Mouse (Mus musculus) limb, embryonic 14.5 days (tissue): ENCODE results near the gene St3gal3. TPM values are rescaled to one million over a fixed set of nuclear protein-coding genes. Genes with fewer than 3 reads are reported as not detected.

Source experiments
- ATAC-seq: fragments of 200-750 bp; cut with Nextera tagmentation; 2 replicates; pipeline ENCODE4 v1.8.0; 2017; ENCODE audit warnings: low read depth, moderate number of reproducible peaks, moderate TSS enrichment; ENCODE audit not compliant: low FRiP score
- DNase-seq: peaks from one replicate; pipeline ENCODE4 v3.0.0-alpha.2; 2015; ENCODE audit warnings: low spot score
- H3K27ac ChIP-seq: fragments of 300-500 bp; sonication (generic); replicated peaks from 2 replicates; pipeline ENCODE4 v1.5.1; 2014; ENCODE audit warnings: low read depth, mild to moderate bottlenecking, low read length, moderate library complexity, mixed read lengths
- H3K27me3 ChIP-seq: fragments of 300-500 bp; sonication (generic); 2 replicates; pipeline ENCODE4 v1.6.1; 2014; ENCODE audit warnings: low read length, mixed read lengths; ENCODE audit not compliant: control insufficient read depth, insufficient read depth
- H3K36me3 ChIP-seq: fragments of 300-500 bp; sonication (generic); 2 replicates; pipeline ENCODE4 v1.6.1; 2014; ENCODE audit warnings: mild to moderate bottlenecking, low read length, moderate library complexity, mixed read lengths; ENCODE audit not compliant: control insufficient read depth, insufficient read depth
- H3K4me1 ChIP-seq: fragments of 300-500 bp; sonication (generic); 2 replicates; pipeline ENCODE4 v1.6.1; 2014; ENCODE audit warnings: antibody characterized with exemption, low read length, mixed read lengths; ENCODE audit not compliant: control insufficient read depth, insufficient read depth
- H3K4me2 ChIP-seq: fragments of 300-500 bp; sonication (generic); replicated peaks from 2 replicates; pipeline ENCODE4 v1.6.1; 2014; ENCODE audit warnings: low read depth, mild to moderate bottlenecking, low read length, moderate library complexity; ENCODE audit not compliant: severe bottlenecking
- H3K4me3 ChIP-seq: fragments of 300-500 bp; sonication (generic); replicated peaks from 2 replicates; pipeline ENCODE4 v1.5.1; 2014; ENCODE audit warnings: low read length
- H3K9ac ChIP-seq: fragments of 300-500 bp; sonication (generic); 2 replicates; pipeline ENCODE4 v1.6.1; 2014; ENCODE audit warnings: mild to moderate bottlenecking, low read depth, low read length, moderate library complexity; ENCODE audit not compliant: severe bottlenecking
- H3K9me3 ChIP-seq: fragments of 300-500 bp; sonication (generic); 2 replicates; pipeline ENCODE4 v1.6.1; 2016; ENCODE audit warnings: low read length; ENCODE audit not compliant: control insufficient read depth
- POLR2A ChIP-seq: fragments of 200-500 bp; IDR thresholded peaks from 2 replicates; pipeline ENCODE4 v1.8.0; 2012; ENCODE audit warnings: inconsistent platforms, mild to moderate bottlenecking, moderate library complexity, borderline replicate concordance; ENCODE audit not compliant: insufficient read depth, insufficient read length; ENCODE audit errors: extremely low read depth
- WGBS: fragments of 180-500 bp; shearing (Covaris S2); extraction: QIAGEN DNeasy Blood & Tissue Kit; methylation state at CpG from one replicate; pipeline ENCODE4 v1.1.7; 2014; 5-methylcytosine and 5-hydroxymethylcytosine counted together
- polyA plus RNA-seq, 2 experiments: library from polyadenylated mRNA; depleted of rRNA in 1 of 2; stranded (reverse) in 1 of 2; unstranded in 1 of 2; fragments of >200 nt; fragmentation: Nextera tagmentation in 1 of 2; extraction: Ambion mirVana in 1 of 2; gene quantifications; 2 replicates each; pipeline versions ENCODE4 v1.2.1 to v1.2.3; 2012 to 2014

Gene St3gal3
- polyA plus RNA-seq, 2 experiments: 5.4 to 26.1 TPM

GRCm38 (mm10) chr4:118074236-118074635 is 60.5 kb downstream of the St3gal3 start:
- H3K27ac ChIP-seq: no peak overlapping the region
- no peak for ATAC-seq
- no peaks in the 10 kb centered on the region for H3K36me3 ChIP-seq
- H3K4me1 ChIP-seq: peaks cover 25% of the 10 kb centered on the region
- 93% methylated on average over 4 of the region's 4 CpGs for WGBS
- no peaks in the 10 kb centered on the region for H3K27me3 ChIP-seq
- no peak overlapping the region for H3K4me2 ChIP-seq
- no peak for TF ChIP-seq POLR2A
- no peaks in the 10 kb centered on the region for H3K9me3 ChIP-seq
- H3K9ac ChIP-seq: no peak overlapping the region
- H3K4me3 ChIP-seq: no peak overlapping the region
- no peak for DNase-seq

DNA sequence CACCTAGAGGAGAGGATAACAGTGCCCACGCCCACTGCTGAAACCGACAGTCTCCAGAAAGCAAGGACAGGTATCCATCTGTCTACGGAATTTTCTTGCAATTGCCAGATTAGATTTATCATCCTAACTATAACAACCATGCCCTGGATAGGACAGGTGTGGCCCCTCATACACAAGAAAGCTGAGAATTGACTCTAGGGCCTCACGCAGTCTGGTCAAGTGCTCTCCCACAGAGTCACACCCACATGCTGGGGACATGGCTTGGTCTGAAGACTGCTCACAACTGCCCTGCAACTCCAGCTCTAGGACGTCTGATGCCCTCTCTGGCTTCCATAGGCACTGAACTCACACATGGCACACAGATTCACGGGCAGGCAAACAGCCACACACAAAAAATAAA is 61.6 kb downstream of the St3gal3 start:
- Histone ChIP-seq H3K9me3 (no peaks in the 10 kb centered on the region), H3K9ac (no peak overlapping the region), H3K4me2 (no peak overlapping the region), H3K4me3 (no peak overlapping the region), H3K4me1 (peaks cover 19% of the 10 kb centered on the region), H3K27me3 (no peaks in the 10 kb centered on the region), H3K36me3 (no peaks in the 10 kb centered on the region), H3K27ac (no peak overlapping the region)
- 64% methylated on average over 6 of the region's 6 CpGs for WGBS
- ATAC-seq (no peak), DNase-seq (no peak)
- TF ChIP-seq POLR2A: no peak

DNA sequence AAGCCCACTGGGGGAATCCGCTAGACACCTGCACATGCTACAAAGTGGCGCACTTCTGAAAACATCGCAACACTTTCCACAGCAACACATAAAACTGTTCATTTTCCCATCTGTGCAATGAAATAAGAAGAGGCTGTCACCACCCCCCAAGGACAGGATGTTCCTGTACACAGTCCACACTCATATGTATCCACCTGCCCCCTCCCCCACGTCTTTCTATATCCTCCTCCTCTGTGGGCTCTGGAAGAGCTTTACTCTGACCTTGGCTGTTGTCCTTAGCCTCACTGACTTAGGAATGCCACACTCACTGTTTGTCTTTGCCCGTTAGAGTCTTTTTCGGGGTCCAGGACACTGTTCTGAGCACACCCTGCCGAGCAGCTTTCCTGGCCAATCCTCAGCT is 62.8 kb downstream of the St3gal3 start:
- Histone ChIP-seq H3K4me3 (no peak overlapping the region), H3K4me2 (no peak overlapping the region), H3K27me3 (no peaks in the 10 kb centered on the region), H3K9ac (no peak overlapping the region), H3K36me3 (no peaks in the 10 kb centered on the region), H3K4me1 (peaks cover 11% of the 10 kb centered on the region; the same call in 1 of the 2 replicates), H3K9me3 (no peaks in the 10 kb centered on the region), H3K27ac (no peak overlapping the region)
- TF ChIP-seq POLR2A: no peak
- ATAC-seq (peak; percentile 17; the same call in 1 of the 2 replicates), DNase-seq (no peak)
- WGBS: 66% methylated on average over 7 of the region's 7 CpGs

- Histone ChIP-seq H3K9ac (no peak overlapping the region), H3K4me2 (no peak overlapping the region), H3K27me3 (no peaks in the 10 kb centered on the region), H3K4me3 (no peak overlapping the region), H3K27ac (no peak overlapping the region), H3K4me1 (peaks cover 11% of the 10 kb centered on the region; the same call in 1 of the 2 replicates), H3K9me3 (no peaks in the 10 kb centered on the region), H3K36me3 (no peaks in the 10 kb centered on the region)
- no peak for DNase-seq
- no peak for TF ChIP-seq POLR2A
- 87% methylated on average over 9 of the region's 9 CpGs for WGBS
- ATAC-seq: no peak
Measured at GRCm38 (mm10) chr4:118070255-118071234, 64.2 kb downstream of the St3gal3 start.

DNA sequence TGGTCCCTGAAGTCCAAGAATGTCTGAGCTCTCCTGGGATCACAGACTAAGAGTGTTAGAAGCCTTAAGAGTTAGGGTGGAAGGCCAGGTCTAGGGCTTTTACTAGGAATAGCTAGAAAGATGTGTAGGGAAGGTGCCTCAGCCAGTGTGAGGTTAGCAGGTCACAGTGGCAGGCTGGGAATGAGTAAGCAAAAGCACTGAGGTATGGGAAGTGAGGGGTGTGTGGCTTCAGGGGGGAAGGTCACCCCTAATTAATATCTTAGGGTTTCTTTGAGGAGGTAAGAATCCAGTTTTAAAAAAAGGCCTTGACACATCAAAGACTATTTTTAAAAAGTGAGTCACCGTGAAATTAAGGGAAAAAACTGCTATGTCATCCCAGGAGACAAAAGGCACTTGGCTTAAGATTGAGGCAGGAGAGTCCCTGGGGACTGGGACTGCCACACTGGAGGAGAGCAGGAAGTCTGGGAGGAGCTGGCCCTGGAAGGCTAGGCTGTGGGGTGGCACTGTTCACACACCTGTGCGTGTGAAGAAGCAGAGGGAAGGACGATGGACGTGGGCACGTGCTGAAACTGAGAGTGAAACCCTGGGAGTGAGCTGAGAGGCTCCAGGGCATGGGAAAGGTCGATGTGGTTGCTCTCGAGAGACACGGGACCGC is 72.8 kb downstream of the St3gal3 start:
- ATAC-seq (no peak), DNase-seq (no peak)
- no peaks in the 10 kb centered on the region for H3K27me3 ChIP-seq
- no peaks in the 10 kb centered on the region for H3K9me3 ChIP-seq
- no peaks in the 10 kb centered on the region for H3K36me3 ChIP-seq
- TF ChIP-seq POLR2A: no peak
- no peak overlapping the region for H3K4me2 ChIP-seq
- H3K4me3 ChIP-seq: no peak overlapping the region
- no peak overlapping the region for H3K9ac ChIP-seq
- 54% methylated on average over 9 of the region's 9 CpGs for WGBS
- peaks cover 23% of the 10 kb centered on the region for H3K4me1 ChIP-seq
- H3K27ac ChIP-seq: no peak overlapping the region
